Mouse (Mus musculus) myocyte (in vitro differentiated cells): ENCODE data around the gene Pgm5. TPM values are rescaled to one million over a fixed set of nuclear protein-coding genes. Genes with fewer than 3 reads are reported as not detected.

Source experiments
- H3K27me3 ChIP-seq: one replicate; pipeline ENCODE4 v1.6.1; 2011; ENCODE audit not compliant: control insufficient read depth, insufficient read depth, insufficient read length
- H3K36me3 ChIP-seq: one replicate; pipeline ENCODE4 v1.6.1; 2011; ENCODE audit not compliant: control insufficient read depth, insufficient read depth
- H3K4me2 ChIP-seq: one replicate; pipeline ENCODE4 v1.6.1; 2011; ENCODE audit warnings: low read depth, control low read depth
- H3K4me3 ChIP-seq: one replicate; pipeline ENCODE4 v1.5.1; 2011; ENCODE audit warnings: mild to moderate bottlenecking, control low read depth, moderate library complexity
- H3K79me2 ChIP-seq: one replicate; pipeline ENCODE4 v1.6.1; 2011; ENCODE audit not compliant: control insufficient read depth, insufficient read depth
- H3ac ChIP-seq: one replicate; pipeline ENCODE4 v1.6.1; 2011; ENCODE audit not compliant: control insufficient read depth, insufficient read length
- CEBPB ChIP-seq: IDR thresholded peaks from 2 replicates; pipeline ENCODE4 v1.6.1; 2011; ENCODE audit warnings: mild to moderate bottlenecking, moderate library complexity; ENCODE audit not compliant: poor library complexity, insufficient read depth, severe bottlenecking
- E2F4 ChIP-seq: IDR thresholded peaks from one replicate; pipeline ENCODE4 v1.6.1; 2011; ENCODE audit warnings: mild to moderate bottlenecking, control low read depth, moderate library complexity; ENCODE audit not compliant: insufficient read depth
- MAX ChIP-seq: IDR thresholded peaks from one replicate; pipeline ENCODE4 v1.6.1; 2011; ENCODE audit warnings: low read depth, mild to moderate bottlenecking, control low read depth
- MYOD1 ChIP-seq, 3 experiments: IDR thresholded peaks; one replicate each; pipeline ENCODE4 v1.6.1; 2011; ENCODE audit warnings: control low read depth in 2 of 3, low read depth in 2 of 3, mild to moderate bottlenecking in 2 of 3, moderate library complexity in 1 of 3; ENCODE audit not compliant: insufficient read length in 2 of 3, control insufficient read depth in 1 of 3
- MYOG ChIP-seq, 3 experiments: IDR thresholded peaks; one replicate each; pipeline ENCODE4 v1.6.1; 2011; ENCODE audit warnings: control low read depth in 2 of 3, low read depth in 2 of 3, mild to moderate bottlenecking in 2 of 3; ENCODE audit not compliant: insufficient read length in 2 of 3, control insufficient read depth in 1 of 3, insufficient read depth in 1 of 3
- POLR2A ChIP-seq: IDR thresholded peaks from one replicate; pipeline ENCODE4 v1.6.1; 2011; ENCODE audit warnings: low read depth, mild to moderate bottlenecking, control low read depth, moderate library complexity; ENCODE audit not compliant: insufficient read length
- POLR2AphosphoS2 ChIP-seq: IDR thresholded peaks from one replicate; pipeline ENCODE4 v1.6.1; 2011; ENCODE audit warnings: low read depth, control low read depth; ENCODE audit not compliant: insufficient read length
- REST ChIP-seq: IDR thresholded peaks from one replicate; pipeline ENCODE4 v1.6.1; 2011; ENCODE audit warnings: mild to moderate bottlenecking, control low read depth, moderate library complexity; ENCODE audit not compliant: insufficient read depth, insufficient read length
- SRF ChIP-seq: IDR thresholded peaks from one replicate; pipeline ENCODE4 v1.6.1; 2011; ENCODE audit warnings: low read depth; ENCODE audit not compliant: control insufficient read depth, insufficient read length
- TCF12 ChIP-seq: IDR thresholded peaks from one replicate; pipeline ENCODE4 v1.6.1; 2011; ENCODE audit warnings: mild to moderate bottlenecking, control low read depth; ENCODE audit not compliant: poor library complexity, insufficient read depth, severe bottlenecking
- TCF3 ChIP-seq: IDR thresholded peaks from one replicate; pipeline ENCODE4 v1.6.1; 2011; ENCODE audit warnings: low read depth, control low read depth; ENCODE audit not compliant: insufficient read length
- USF1 ChIP-seq: IDR thresholded peaks from one replicate; pipeline ENCODE4 v1.6.1; 2011; ENCODE audit warnings: low read depth, mild to moderate bottlenecking, control low read depth, moderate library complexity
- polyA plus RNA-seq: library from polyadenylated mRNA; unstranded; fragments of >200 nt; fragmentation: generic; extraction: Trizol; gene quantifications from one replicate; pipeline ENCODE4 v1.2.1, GENCODE M21; 2012; ENCODE audit warnings: missing spikeins

Pgm5 gene
- polyA plus RNA-seq, 1 experiment, result 68.6 TPM

DNA sequence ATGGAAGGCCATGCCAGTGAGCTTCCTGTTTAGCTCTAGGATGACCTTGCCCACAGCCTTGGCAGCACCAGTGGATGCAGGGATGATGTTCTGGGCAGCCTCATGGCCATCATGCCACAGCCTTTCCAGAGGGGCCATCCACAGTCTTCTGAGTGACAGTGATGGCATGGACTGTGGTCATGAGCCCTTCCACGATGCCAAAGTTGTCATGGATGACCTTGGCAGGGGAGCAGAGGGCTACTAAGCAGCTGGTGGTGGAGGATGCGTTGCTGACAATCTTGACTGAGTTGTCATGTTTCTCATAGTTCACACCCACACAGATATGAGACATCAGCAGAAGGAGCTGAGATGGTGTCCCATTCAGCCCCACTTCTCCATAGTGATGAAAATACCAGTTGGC lies 169.0 kb downstream of the Pgm5 start:
- Histone ChIP-seq H3K27me3 (no peaks in the 10 kb centered on the region), H3K36me3 (no peaks in the 10 kb centered on the region), H3K4me3 (no peak overlapping the region), H3ac (no peak overlapping the region), H3K4me2 (no peak overlapping the region), H3K79me2 (no peaks in the 10 kb centered on the region)
- no peak for TF ChIP-seq MAX
- no peak for TF ChIP-seq USF1
- TF ChIP-seq MYOD1 (IDR thresholded peaks at IDR 0.05; ENCODE audit: control insufficient read depth in 1 of 3, insufficient read length in 2 of 3, low read depth in 2 of 3), result no peak
- no peak for TF ChIP-seq E2F4
- TF ChIP-seq MYOG (IDR thresholded peaks at IDR 0.05; ENCODE audit: control insufficient read depth in 1 of 3, insufficient read depth in 1 of 3, insufficient read length in 2 of 3, low read depth in 2 of 3), result no peak
- no peak for TF ChIP-seq POLR2A
- no peak for TF ChIP-seq TCF12
- no peak for TF ChIP-seq POLR2AphosphoS2
- no peak for TF ChIP-seq TCF3
- no peak for TF ChIP-seq CEBPB
- TF ChIP-seq SRF, result no peak
- no peak for TF ChIP-seq REST

DNA sequence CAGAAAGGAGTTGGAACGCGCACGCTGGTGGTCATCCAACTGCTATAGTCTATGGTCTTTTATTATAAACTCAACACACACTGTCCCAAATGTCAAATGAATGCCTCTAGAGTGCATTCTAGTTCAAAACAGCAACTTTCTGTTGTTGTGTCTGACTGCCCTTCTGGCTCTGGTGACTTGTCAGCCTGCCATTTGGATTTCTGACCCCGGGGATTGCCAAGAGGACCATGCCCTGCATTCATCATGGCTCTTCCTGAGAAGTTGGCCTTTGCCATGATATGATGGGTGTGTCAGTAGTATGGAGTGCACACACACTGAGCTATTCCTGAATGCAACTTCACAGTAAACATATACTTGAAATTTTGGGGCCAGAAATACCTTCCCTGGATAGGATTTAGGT lies 172.1 kb downstream of the Pgm5 start:
- Histone ChIP-seq H3K27me3 (no peaks in the 10 kb centered on the region), H3K79me2 (no peaks in the 10 kb centered on the region), H3K36me3 (no peaks in the 10 kb centered on the region), H3ac (no peak overlapping the region), H3K4me3 (no peak overlapping the region), H3K4me2 (no peak overlapping the region)
- no peak for TF ChIP-seq E2F4
- TF ChIP-seq TCF12, result no peak
- no peak for TF ChIP-seq POLR2A
- TF ChIP-seq TCF3, result no peak
- TF ChIP-seq USF1, result no peak
- no peak for TF ChIP-seq MYOG (IDR thresholded peaks at IDR 0.05; ENCODE audit: control insufficient read depth in 1 of 3, insufficient read depth in 1 of 3, insufficient read length in 2 of 3, low read depth in 2 of 3)
- TF ChIP-seq POLR2AphosphoS2, result no peak
- TF ChIP-seq CEBPB, result no peak
- no peak for TF ChIP-seq SRF
- no peak for TF ChIP-seq MYOD1 (IDR thresholded peaks at IDR 0.05; ENCODE audit: control insufficient read depth in 1 of 3, insufficient read length in 2 of 3, low read depth in 2 of 3)
- TF ChIP-seq REST, result no peak
- no peak for TF ChIP-seq MAX

DNA sequence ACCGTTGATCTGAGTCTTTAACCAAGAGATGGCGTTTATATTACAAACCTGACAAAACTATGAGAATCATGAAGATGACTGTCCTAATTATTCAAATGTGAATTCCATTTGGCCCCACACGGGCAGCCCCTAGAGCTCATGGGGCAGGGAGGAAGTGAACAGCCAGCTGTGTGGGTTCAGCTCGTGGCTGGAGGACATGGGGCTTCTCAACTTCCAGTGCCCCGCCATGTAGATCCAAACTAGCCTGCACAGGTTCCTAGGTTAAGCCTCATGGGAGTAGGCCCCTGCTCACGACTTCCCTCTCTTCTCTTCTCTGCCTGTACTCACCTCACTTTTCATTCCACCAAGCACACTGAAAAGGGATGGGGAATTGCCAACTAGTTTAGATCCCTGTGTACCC lies 173.3 kb downstream of the Pgm5 start:
- TF ChIP-seq MAX, result no peak
- no peak for TF ChIP-seq POLR2AphosphoS2
- TF ChIP-seq MYOG (IDR thresholded peaks at IDR 0.05; ENCODE audit: control insufficient read depth in 1 of 3, insufficient read depth in 1 of 3, insufficient read length in 2 of 3, low read depth in 2 of 3), result no peak
- TF ChIP-seq TCF12, result no peak
- no peak for TF ChIP-seq POLR2A
- TF ChIP-seq E2F4, result no peak
- no peak for TF ChIP-seq CEBPB
- TF ChIP-seq MYOD1 (IDR thresholded peaks at IDR 0.05; ENCODE audit: control insufficient read depth in 1 of 3, insufficient read length in 2 of 3, low read depth in 2 of 3), result no peak
- TF ChIP-seq USF1, result no peak
- no peak for TF ChIP-seq SRF
- no peak for TF ChIP-seq TCF3
- no peak for TF ChIP-seq REST
- H3K4me3 ChIP-seq, result no peak overlapping the region
- H3K79me2 ChIP-seq, result no peaks in the 10 kb centered on the region

DNA sequence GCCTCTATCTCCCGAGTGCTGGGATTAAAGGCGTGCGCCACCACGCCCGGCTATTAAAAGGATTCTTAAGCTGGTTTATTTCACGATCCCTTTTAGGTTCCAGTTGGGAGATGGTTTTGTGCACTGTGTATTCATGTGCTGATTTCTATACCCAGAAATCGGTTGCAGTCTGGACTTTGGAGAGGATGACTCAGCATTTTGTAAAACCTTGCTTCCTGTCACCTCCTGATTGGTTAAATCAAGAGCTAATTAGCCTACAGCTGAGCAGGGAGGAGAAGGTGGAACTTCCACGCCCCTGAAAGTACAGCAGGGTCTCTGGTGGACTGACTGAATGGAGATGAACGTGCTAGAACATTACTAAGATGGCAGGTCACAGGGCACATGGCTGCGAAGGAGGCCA lies 175.2 kb downstream of the Pgm5 start:
- Histone ChIP-seq H3K27me3 (no peaks in the 10 kb centered on the region), H3K36me3 (no peaks in the 10 kb centered on the region), H3K4me3 (no peak overlapping the region), H3K4me2 (no peak overlapping the region), H3ac (no peak overlapping the region), H3K79me2 (no peaks in the 10 kb centered on the region)
- TF ChIP-seq MYOD1 (IDR thresholded peaks at IDR 0.05; ENCODE audit: control insufficient read depth in 1 of 3, insufficient read length in 2 of 3, low read depth in 2 of 3) (no peak), SRF (no peak), TCF3 (no peak), MYOG (IDR thresholded peaks at IDR 0.05; ENCODE audit: control insufficient read depth in 1 of 3, insufficient read depth in 1 of 3, insufficient read length in 2 of 3, low read depth in 2 of 3) (no peak), REST (no peak), POLR2AphosphoS2 (no peak), POLR2A (no peak), CEBPB (no peak), MAX (no peak)

More for the DNA sequence above, 173.3 kb downstream of the Pgm5 start:
- Histone ChIP-seq H3K27me3 (no peaks in the 10 kb centered on the region), H3K36me3 (no peaks in the 10 kb centered on the region), H3K4me2 (no peak overlapping the region), H3ac (no peak overlapping the region)
